Mouse (Mus musculus) small intestine, adult 2 months (tissue): ENCODE measurements around the gene Ywhab.

Experiments used
- CTCF ChIP-seq: fragments of 200-500 bp; IDR thresholded peaks from 2 replicates; pipeline ENCODE4 v1.5.1; 2012; ENCODE audit warnings: low read depth, mild to moderate bottlenecking, control low read depth, inconsistent platforms, low read length, moderate library complexity, mixed read lengths; ENCODE audit not compliant: insufficient replicate concordance, insufficient read length; ENCODE audit errors: extremely low read depth
- POLR2A ChIP-seq: fragments of 200-500 bp; IDR thresholded peaks from 2 replicates; pipeline ENCODE4 v1.6.1; 2012; ENCODE audit warnings: low read depth, mild to moderate bottlenecking, control low read depth, inconsistent platforms, low read length, moderate library complexity

DNA sequence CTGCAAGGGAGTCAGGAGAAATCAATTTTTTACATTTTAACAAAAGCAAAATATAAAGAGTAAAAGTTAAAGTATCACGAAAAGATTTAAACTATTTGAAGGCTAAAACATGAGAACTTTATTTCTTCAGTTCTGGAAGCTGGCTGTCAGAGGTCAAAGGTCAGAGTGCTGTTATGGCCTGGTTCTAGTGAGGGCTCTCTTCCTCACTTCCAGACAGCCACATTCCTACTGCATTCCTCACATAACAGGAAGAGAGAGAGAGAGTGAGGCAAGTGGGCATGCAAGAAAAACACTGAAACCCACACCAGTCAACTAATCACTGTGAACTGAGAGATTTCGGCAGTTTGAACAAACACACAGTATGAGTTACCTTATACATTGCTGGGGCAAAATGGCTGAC is 20.7 kb upstream of the Ywhab start:
- no peak for TF ChIP-seq CTCF
- TF ChIP-seq POLR2A, result no peak
